Comparison of ENCODE assay signal across 10 mouse cellular contexts in the genomic region with DNA sequence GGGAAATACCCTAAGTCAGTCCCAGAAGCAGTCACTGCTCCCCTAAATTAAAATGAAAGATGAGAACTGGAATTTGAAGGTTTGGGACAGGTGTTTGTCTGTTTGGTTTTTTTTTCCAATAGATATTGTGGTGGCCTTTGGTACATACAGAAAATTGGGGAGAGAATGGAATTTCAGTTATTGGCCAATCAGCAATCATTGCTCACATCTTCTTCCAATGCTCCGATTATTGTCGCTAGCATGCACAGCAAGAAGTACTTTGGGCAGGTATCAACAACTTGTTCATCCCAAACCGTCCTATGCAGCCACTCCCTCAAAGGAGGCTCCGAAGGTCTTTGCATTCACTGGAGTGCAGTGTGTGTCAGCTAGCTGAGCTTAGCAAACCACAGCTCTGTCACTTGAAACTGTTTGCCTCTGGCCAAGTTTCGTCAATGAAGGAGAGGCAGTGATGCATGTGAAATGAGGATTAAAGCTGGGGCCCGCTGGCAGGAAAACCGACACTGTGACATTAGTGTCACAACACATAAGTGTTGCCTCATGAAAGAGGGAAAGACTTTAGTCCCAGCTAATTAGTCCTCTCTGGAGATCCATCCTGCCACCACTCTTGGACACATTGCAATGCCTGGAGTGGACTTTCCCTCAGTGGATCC.
A peak's percentile ranks its signal among the peaks of the same experiment; 100 is the strongest.
DNase-seq lines count a peak whose midpoint lies in the region; TF ChIP-seq lines count a peak whose summit lies in the region.
"Had no signal": no experiment of that assay in that cellular context is flagged by ENCODE, and none has a peak within 500 bp of the region (broad histone marks: within the 10 kb centered on the region; RNA-seq: fewer than 3 reads in every experiment).

No protein-coding gene starts in this region.

- peak overlapping the region; percentile 76 for H3K27ac ChIP-seq in gastrocnemius, adult 2 months
- H3K27ac ChIP-seq: macrophage; stomach, embryonic 15.5 days had no signal

- 0 out of 2 replicates have a peak overlapping the region, but pooled peaks have one; percentile 2 for H3K4me3 ChIP-seq in gastrocnemius, adult 2 months
- H3K4me3 ChIP-seq: stomach, embryonic 15.5 days had no signal

- DNase-seq in right cerebral cortex, postnatal 10 days (ENCODE audit: low spot score in 2 of 2), result peak; percentile 38 to 62
- DNase-seq in right cerebral cortex, postnatal 14 days, result no peak
- peak; percentile 84 for DNase-seq in gastrocnemius, adult 2 months
- DNase-seq in kidney, postnatal 14 days, result peak; percentile 7
- DNase-seq in skeletal muscle tissue, adult 2 months (ENCODE audit: low read depth, low spot score), result peak; percentile 79
- DNase-seq in B cell, adult 2 months, result no peak
- no peak for DNase-seq in adrenal gland, postnatal 4 days (ENCODE audit: low spot score in 2 of 2)
- no peak for DNase-seq in cerebellum, adult 8-10 months

- TF ChIP-seq CTCF in gastrocnemius, adult 2 months (IDR thresholded peaks at IDR 0.05), result no peak

- intact Hi-C loops in gastrocnemius, adult 2 months (cut with DNase I), result no loop called here

Comparison
In these comparisons a context has a peak if more than half of its experiments do, and no peak if none do; other contexts are left out.
1. DNase-seq: peak in right cerebral cortex, postnatal 10 days (2 of 2), gastrocnemius, adult 2 months (single experiment), kidney, postnatal 14 days (single experiment) and skeletal muscle tissue, adult 2 months (single experiment); none in right cerebral cortex, postnatal 14 days (single experiment), B cell, adult 2 months (0 of 2), adrenal gland, postnatal 4 days (0 of 2) and cerebellum, adult 8-10 months (single experiment).